Mouse (Mus musculus) stomach, postnatal 0 days (tissue): Measurements from ENCODE around the gene S100a4.

Source experiments
- CTCF ChIP-seq: IDR thresholded peaks from 2 replicates; pipeline ENCODE4 v1.5.1; 2016; ENCODE audit warnings: antibody characterized with exemption, low read depth, mild to moderate bottlenecking, moderate library complexity
- EP300 ChIP-seq: optimal IDR thresholded peaks from 2 replicates; pipeline ENCODE3; 2016; ENCODE audit warnings: antibody characterized with exemption

DNA sequence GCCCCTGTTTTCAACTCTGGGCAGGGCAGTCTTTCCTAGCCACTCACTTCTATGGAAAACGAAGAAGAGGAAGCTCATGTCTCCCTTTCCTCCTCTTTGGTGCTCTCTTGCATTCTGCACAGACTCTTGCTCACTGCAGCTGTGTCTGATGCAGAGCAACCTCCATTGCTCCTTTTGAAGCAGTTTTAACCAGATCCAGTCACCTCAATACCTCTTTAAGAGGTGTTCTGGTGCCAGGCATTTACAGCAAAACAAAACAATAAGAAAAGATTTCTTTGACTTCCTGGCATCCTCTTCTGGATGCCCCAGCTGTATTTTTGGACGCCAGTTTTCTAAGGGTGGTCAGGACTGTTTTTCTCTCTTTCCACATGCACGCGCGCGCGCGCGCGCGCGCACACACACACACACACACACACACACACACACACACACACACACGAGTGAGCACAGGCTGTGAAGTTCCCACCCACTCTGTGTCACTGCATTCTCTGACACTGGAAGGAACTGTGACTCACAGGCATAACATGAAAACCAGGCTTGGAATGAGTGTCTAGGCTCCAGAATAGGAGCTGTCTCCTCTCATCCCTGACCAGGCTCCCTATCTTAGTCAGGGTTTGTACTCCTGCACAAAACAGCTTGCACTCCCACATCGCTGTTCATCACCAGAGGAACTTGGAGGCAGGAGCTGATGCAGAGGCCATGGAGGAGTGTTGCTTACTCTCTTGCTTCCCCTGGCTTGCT, 16.0 kb upstream of the S100a4 start:
- no peak for TF ChIP-seq EP300
- no peak for TF ChIP-seq CTCF
